Comparison of ENCODE assay signal across 15 mouse cellular contexts in genomic region chr16:13080161-13080560, GRCm38 (mm10). TPM values are rescaled to one million over a fixed set of nuclear protein-coding genes. Genes with fewer than 3 reads are reported as not detected.
DNase-seq lines count a peak whose midpoint lies in the region; ATAC-seq and TF ChIP-seq lines count a peak whose summit lies in the region.
"Had no signal": no experiment of that assay in that cellular context is flagged by ENCODE, and none has a peak within 500 bp of the region (broad histone marks: within the 10 kb centered on the region; RNA-seq: fewer than 3 reads in every experiment).

No protein-coding gene starts in this region.

- no peaks in the 10 kb centered on the region for H3K4me1 ChIP-seq in forebrain, postnatal 0 days (ENCODE audit: insufficient read depth)
- H3K4me1 ChIP-seq in forebrain, embryonic 13.5 days, result no peaks in the 10 kb centered on the region
- H3K4me1 ChIP-seq in lung, postnatal 0 days (ENCODE audit: insufficient read depth, low read depth, low read length), result no peaks in the 10 kb centered on the region
- H3K4me1 ChIP-seq: embryonic facial prominence, embryonic 13.5 days; forebrain, embryonic 12.5 days had no signal

- H3K27ac ChIP-seq in forebrain, postnatal 0 days (ENCODE audit: low read depth, low read length), result no peak overlapping the region
- H3K27ac ChIP-seq in forebrain, embryonic 13.5 days, result no peak overlapping the region
- H3K27ac ChIP-seq in lung, postnatal 0 days (ENCODE audit: low read length), result no peak overlapping the region
- H3K27ac ChIP-seq: embryonic facial prominence, embryonic 13.5 days; forebrain, embryonic 12.5 days had no signal

- H3K4me3 ChIP-seq in forebrain, postnatal 0 days (ENCODE audit: low read depth, low read length), result no peak overlapping the region
- no peak overlapping the region for H3K4me3 ChIP-seq in forebrain, embryonic 13.5 days
- no peak overlapping the region for H3K4me3 ChIP-seq in lung, postnatal 0 days (ENCODE audit: low read depth, low read length)
- H3K4me3 ChIP-seq: embryonic facial prominence, embryonic 13.5 days; forebrain, embryonic 12.5 days had no signal

- no peaks in the 10 kb centered on the region for H3K9me3 ChIP-seq in forebrain, postnatal 0 days (ENCODE audit: low read length)
- H3K9me3 ChIP-seq in forebrain, embryonic 13.5 days (replicated peaks), result no peaks in the 10 kb centered on the region
- no peaks in the 10 kb centered on the region for H3K9me3 ChIP-seq in lung, postnatal 0 days (ENCODE audit: low read length)
- H3K9me3 ChIP-seq: embryonic facial prominence, embryonic 13.5 days; forebrain, embryonic 12.5 days had no signal

- WGBS in forebrain, postnatal 0 days, result 70% methylated on average over 6 of the region's 6 CpGs
- 78% methylated on average over 6 of the region's 6 CpGs for WGBS in forebrain, embryonic 13.5 days
- WGBS in lung, postnatal 0 days, result 69% methylated on average over 6 of the region's 6 CpGs

- no peak overlapping the region for H3K9ac ChIP-seq in forebrain, postnatal 0 days
- no peak overlapping the region for H3K9ac ChIP-seq in forebrain, embryonic 13.5 days
- no peak overlapping the region for H3K9ac ChIP-seq in lung, postnatal 0 days (replicated peaks; ENCODE audit: low read depth)
- H3K9ac ChIP-seq: embryonic facial prominence, embryonic 13.5 days; forebrain, embryonic 12.5 days had no signal

- H3K36me3 ChIP-seq in forebrain, postnatal 0 days (ENCODE audit: insufficient read depth), result no peaks in the 10 kb centered on the region
- no peaks in the 10 kb centered on the region for H3K36me3 ChIP-seq in forebrain, embryonic 13.5 days (ENCODE audit: poor library complexity, severe bottlenecking)
- H3K36me3 ChIP-seq in lung, postnatal 0 days (ENCODE audit: insufficient read depth, low read length), result no peaks in the 10 kb centered on the region
- H3K36me3 ChIP-seq: embryonic facial prominence, embryonic 13.5 days; forebrain, embryonic 12.5 days had no signal

- no peak overlapping the region for H3K4me2 ChIP-seq in forebrain, postnatal 0 days (ENCODE audit: low read depth)
- H3K4me2 ChIP-seq in forebrain, embryonic 13.5 days, result no peak overlapping the region
- no peak overlapping the region for H3K4me2 ChIP-seq in lung, postnatal 0 days (replicated peaks; ENCODE audit: low read depth, low read length)
- H3K4me2 ChIP-seq: embryonic facial prominence, embryonic 13.5 days; forebrain, embryonic 12.5 days; heart, embryonic 11.5 days; midbrain, embryonic 11.5 days had no signal

- ATAC-seq in forebrain, postnatal 0 days, result no peak
- no peak for ATAC-seq in forebrain, embryonic 13.5 days
- ATAC-seq in lung, postnatal 0 days, result no peak
- ATAC-seq in megakaryocyte, adult 5-6 weeks (ENCODE audit: poor library complexity, severe bottlenecking), result no peak

- TF ChIP-seq CTCF in forebrain, postnatal 0 days (IDR thresholded peaks at IDR 0.05; ENCODE audit: low read depth), result no peak; the same call in 1 of the 2 replicates
- peak; percentile 21; the same call in 1 of the 2 replicates for TF ChIP-seq CTCF in lung, postnatal 0 days (IDR thresholded peaks at IDR 0.05)

- no peak for TF ChIP-seq EP300 in lung, postnatal 0 days (IDR thresholded peaks at IDR 0.05)

- H3K27me3 ChIP-seq in forebrain, postnatal 0 days (ENCODE audit: insufficient read depth, low read length), result no peaks in the 10 kb centered on the region
- H3K27me3 ChIP-seq in forebrain, embryonic 13.5 days, result no peaks in the 10 kb centered on the region
- no peaks in the 10 kb centered on the region for H3K27me3 ChIP-seq in lung, postnatal 0 days (replicated peaks; ENCODE audit: insufficient read depth, low read length)
- H3K27me3 ChIP-seq: embryonic facial prominence, embryonic 13.5 days; forebrain, embryonic 12.5 days had no signal

- DNase-seq in forebrain, postnatal 0 days, result peak; percentile 8
- no peak for DNase-seq in lung, postnatal 0 days (ENCODE audit: low spot score)
- no peak for DNase-seq in lung, adult 18-20 months
- peak; percentile 49 for DNase-seq in NIH3T3 (ENCODE audit: low read depth)
- DNase-seq in telencephalon, adult 2 months (ENCODE audit: low read depth, low spot score), result peak; percentile 5
- DNase-seq: cerebellum, adult 8-10 months; gastrocnemius, postnatal 10 days; heart, postnatal 4 days; right cerebral cortex, postnatal 14 days had no signal

RNA-seq across cellular contexts. Expression of gene Ercc4, which starts 29.3 kb away (rescaled TPM):
- total RNA-seq in forebrain, postnatal 0 days (2014; rRNA removed), result 15.2 and 17.3 TPM in 2 replicates
- 9.1 and 13.0 TPM in 2 replicates for polyA plus RNA-seq in forebrain, postnatal 0 days (2015; fragmentation: Nextera tagmentation; extraction: Ambion mirVana)
- polyA plus RNA-seq in forebrain, embryonic 13.5 days (2015; fragmentation: Nextera tagmentation; extraction: Ambion mirVana), result 12.1 and 13.9 TPM in 2 replicates
- 7.9 and 8.1 TPM in 2 replicates for polyA plus RNA-seq in lung, postnatal 0 days (2015; fragmentation: Nextera tagmentation; extraction: Ambion mirVana)
- 8.6 and 13.0 TPM in 2 replicates for total RNA-seq in megakaryocyte, adult 5-6 weeks (2015)
- 7.7 and 7.9 TPM in 2 replicates for total RNA-seq in megakaryocyte, adult 5-6 weeks (2017)

Comparison
In these comparisons a context has a peak if more than half of its experiments do, and no peak if none do; other contexts are left out.
1. DNase-seq: peak in forebrain, postnatal 0 days (single experiment), NIH3T3 (single experiment) and telencephalon, adult 2 months (single experiment); none in lung, postnatal 0 days (single experiment) and lung, adult 18-20 months (0 of 2).